Mouse (Mus musculus): ENCODE measurements at regions not wholly inside any gene's neighbourhood (a gene's known extent, or its start where the extent isn't known, plus 50 kb on each side); places are given as distances from the start of the nearest gene placed in this dataset.

DNA sequence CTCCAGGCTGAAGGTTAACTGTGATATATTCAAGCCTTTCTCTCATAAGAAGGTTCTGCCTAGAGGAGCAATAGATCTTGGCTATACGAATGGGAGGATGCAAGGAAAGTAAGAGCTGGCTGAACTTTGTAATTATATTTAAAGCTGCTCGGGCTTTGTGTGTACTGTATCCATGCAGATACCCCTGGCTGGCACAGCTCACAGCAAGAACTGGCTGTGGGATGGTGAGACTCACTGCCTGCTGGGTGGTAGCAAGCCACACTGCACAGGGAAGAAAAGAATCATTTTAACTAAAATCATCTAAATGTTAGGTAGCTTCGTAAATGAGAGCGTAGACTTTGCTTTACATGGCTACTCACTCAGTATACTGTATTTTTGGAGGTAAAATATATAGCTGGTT lies 599.2 kb downstream of the Bcl11a start:
- DNase-seq (ENCODE audit: low spot score) (no peak), ATAC-seq (no peak)
- Histone ChIP-seq H3K4me2 (ENCODE audit: low read length) (no peak overlapping the region), H3K9ac (ENCODE audit: low read length) (no peak overlapping the region), H3K4me1 (ENCODE audit: control insufficient read depth, insufficient read depth, low read length) (no peaks in the 10 kb centered on the region), H3K27ac (ENCODE audit: low read depth, low read length) (no peak overlapping the region), H3K9me3 (replicated peaks; ENCODE audit: control insufficient read depth, low read length) (no peaks in the 10 kb centered on the region), H3K4me3 (ENCODE audit: low read depth, low read length) (no peak overlapping the region), H3K27me3 (replicated peaks; ENCODE audit: control insufficient read depth, insufficient read depth, low read length) (no peaks in the 10 kb centered on the region), H3K36me3 (ENCODE audit: control insufficient read depth, insufficient read depth, low read length) (no peaks in the 10 kb centered on the region)
- WGBS = 84% methylated on average over 4 of the region's 4 CpGs

DNA sequence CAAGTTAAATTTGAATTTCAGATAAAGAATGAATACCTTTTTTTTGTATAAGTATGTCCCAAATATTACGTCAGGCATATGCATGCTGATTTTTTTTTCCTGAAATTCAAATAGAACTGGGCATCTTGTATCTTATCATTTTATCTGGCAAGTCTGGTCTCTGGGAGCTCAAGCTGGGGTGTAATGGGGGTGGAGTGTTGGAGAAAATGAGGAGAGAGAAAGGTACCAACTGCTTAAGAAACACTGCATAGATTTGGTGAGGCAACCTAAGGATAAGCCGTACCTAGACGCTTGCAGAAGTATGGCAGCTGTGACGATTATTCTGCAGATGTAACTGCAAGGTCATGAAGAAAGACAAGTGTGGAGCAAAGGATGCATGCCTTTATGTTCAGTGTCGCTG lies 601.7 kb downstream of the Bcl11a start:
- Histone ChIP-seq H3K27ac (ENCODE audit: low read depth, low read length) (no peak overlapping the region), H3K4me2 (ENCODE audit: low read length) (no peak overlapping the region), H3K36me3 (ENCODE audit: control insufficient read depth, insufficient read depth, low read length) (no peaks in the 10 kb centered on the region), H3K4me1 (ENCODE audit: control insufficient read depth, insufficient read depth, low read length) (no peaks in the 10 kb centered on the region), H3K27me3 (replicated peaks; ENCODE audit: control insufficient read depth, insufficient read depth, low read length) (no peaks in the 10 kb centered on the region), H3K4me3 (ENCODE audit: low read depth, low read length) (no peak overlapping the region), H3K9me3 (replicated peaks; ENCODE audit: control insufficient read depth, low read length) (no peaks in the 10 kb centered on the region), H3K9ac (ENCODE audit: low read length) (no peak overlapping the region)
- WGBS = 90% methylated on average over 5 of the region's 5 CpGs
- no peak for ATAC-seq
- DNase-seq (ENCODE audit: low spot score) = no peak

DNA sequence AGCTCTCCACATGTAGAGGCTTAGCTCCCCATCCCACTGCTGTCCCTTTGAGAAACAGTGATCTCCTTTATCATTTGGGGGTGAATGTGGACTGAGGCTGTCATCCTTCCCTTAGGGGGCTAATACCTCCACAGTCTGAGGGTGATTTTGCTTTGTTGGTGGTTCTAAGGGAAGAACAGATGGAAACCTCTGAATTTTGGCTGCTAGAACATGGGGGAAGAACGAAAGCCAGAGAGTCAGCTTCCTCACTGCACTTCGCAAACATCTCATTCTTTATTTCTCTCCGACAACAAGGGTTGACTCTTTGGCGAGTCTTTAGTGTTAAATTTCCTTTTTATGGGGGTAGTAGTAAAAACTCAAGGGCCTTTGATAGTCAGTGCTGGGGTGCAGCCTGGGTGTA lies 604.6 kb downstream of the Bcl11a start:
- no peak for ATAC-seq
- 87% methylated on average over 4 of the region's 4 CpGs for WGBS
- Histone ChIP-seq H3K4me1 (ENCODE audit: control insufficient read depth, insufficient read depth, low read length) (0 out of 2 replicates have a peak, but pooled peaks cover 4% of the 10 kb centered on the region), H3K36me3 (ENCODE audit: control insufficient read depth, insufficient read depth, low read length) (no peaks in the 10 kb centered on the region), H3K4me3 (ENCODE audit: low read depth, low read length) (no peak overlapping the region), H3K9ac (ENCODE audit: low read length) (no peak overlapping the region), H3K4me2 (ENCODE audit: low read length) (no peak overlapping the region), H3K9me3 (replicated peaks; ENCODE audit: control insufficient read depth, low read length) (no peaks in the 10 kb centered on the region), H3K27me3 (replicated peaks; ENCODE audit: control insufficient read depth, insufficient read depth, low read length) (no peaks in the 10 kb centered on the region), H3K27ac (ENCODE audit: low read depth, low read length) (no peak overlapping the region)
- DNase-seq (ENCODE audit: low spot score) = no peak

DNA sequence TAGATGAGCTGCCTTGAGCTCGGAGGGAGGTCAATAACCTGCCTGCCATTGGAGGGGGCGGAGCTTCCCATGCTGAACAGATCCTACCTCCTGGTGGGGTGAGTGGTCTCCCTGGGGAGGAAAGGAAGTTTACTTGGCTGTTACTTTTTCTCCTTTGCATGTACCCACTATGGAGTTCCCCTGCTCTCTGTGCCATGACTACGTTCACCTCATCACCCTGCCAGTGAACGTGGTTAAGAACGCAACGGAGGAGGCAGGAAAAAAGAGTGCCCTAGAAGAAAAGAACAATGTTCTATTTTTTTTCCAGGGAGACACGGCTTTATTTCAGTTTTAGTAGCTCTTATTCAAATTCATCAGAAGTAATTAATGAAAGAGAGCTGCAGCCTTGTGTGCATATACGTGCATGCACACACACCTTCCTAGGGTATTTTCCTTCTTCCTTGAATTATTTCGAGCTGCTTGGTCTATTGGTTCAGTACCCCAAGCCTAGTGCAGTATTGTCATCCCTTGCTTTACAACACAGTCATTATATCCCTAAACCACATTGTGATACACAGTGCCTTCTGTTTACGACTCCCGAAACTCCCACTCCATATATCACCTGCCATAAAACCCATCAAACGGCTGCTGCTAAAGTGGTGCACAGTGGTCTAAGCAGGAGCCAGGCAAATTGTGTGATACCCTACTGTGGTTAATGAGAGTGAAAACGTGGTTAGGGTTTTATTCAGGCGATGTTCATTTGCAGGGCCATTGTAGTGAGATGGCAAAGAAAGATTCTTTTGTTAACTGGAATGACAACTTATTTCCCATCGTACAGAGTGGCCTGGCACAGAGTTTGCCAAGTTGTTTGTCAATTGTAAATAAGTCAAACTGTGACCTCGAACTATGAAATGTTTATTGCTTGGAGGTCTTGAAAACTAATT lies 608.0 kb downstream of the Bcl11a start:
- Histone ChIP-seq H3K27me3 (replicated peaks; ENCODE audit: control insufficient read depth, insufficient read depth, low read length) (no peaks in the 10 kb centered on the region), H3K9me3 (replicated peaks; ENCODE audit: control insufficient read depth, low read length) (no peaks in the 10 kb centered on the region), H3K36me3 (ENCODE audit: control insufficient read depth, insufficient read depth, low read length) (no peaks in the 10 kb centered on the region), H3K9ac (ENCODE audit: low read length) (no peak overlapping the region), H3K4me2 (ENCODE audit: low read length) (no peak overlapping the region), H3K4me3 (ENCODE audit: low read depth, low read length) (no peak overlapping the region), H3K27ac (ENCODE audit: low read depth, low read length) (no peak overlapping the region), H3K4me1 (ENCODE audit: control insufficient read depth, insufficient read depth, low read length) (0 out of 2 replicates have a peak, but pooled peaks cover 4% of the 10 kb centered on the region)
- ATAC-seq (0 out of 2 replicates have a peak, but pooled peaks have one; percentile 20), DNase-seq (ENCODE audit: low spot score) (peak; percentile 34)
- 30% methylated on average over 16 of the region's 16 CpGs for WGBS

DNA sequence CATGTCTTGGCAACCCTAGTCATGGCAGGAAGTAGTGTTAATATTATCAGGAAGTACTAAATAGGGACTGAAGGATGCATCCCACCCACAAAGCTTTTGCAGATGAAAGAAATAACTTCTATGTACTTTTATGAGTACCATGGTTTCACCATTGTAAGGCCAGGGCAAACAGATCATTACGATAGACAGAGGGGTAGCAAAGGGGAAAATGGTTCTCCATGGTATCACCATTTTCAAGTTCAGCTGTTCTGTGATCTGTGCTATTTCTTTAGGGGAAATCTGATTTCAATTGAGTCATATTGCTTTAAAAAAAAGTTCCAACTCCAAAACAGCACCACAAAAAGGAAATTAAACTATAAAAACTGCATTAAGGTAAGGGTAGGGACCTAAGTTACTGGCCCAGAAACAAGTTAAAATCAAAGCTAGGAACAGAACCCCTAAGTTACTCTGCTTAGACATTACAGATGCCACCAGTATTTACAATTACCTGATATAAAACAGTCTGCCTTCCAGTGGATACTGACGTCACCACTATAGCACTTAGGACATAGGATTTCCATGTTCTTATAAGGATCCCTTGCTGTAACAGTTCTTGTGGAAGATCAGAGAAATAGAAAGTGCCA lies 610.4 kb downstream of the Bcl11a start:
- H3K27ac ChIP-seq (ENCODE audit: low read depth, low read length) = no peak overlapping the region
- no peaks in the 10 kb centered on the region for H3K27me3 ChIP-seq (replicated peaks; ENCODE audit: control insufficient read depth, insufficient read depth, low read length)
- DNase-seq (ENCODE audit: low spot score) (no peak), ATAC-seq (no peak)
- no peaks in the 10 kb centered on the region for H3K36me3 ChIP-seq (ENCODE audit: control insufficient read depth, insufficient read depth, low read length)
- H3K4me1 ChIP-seq (ENCODE audit: control insufficient read depth, insufficient read depth, low read length) = 0 out of 2 replicates have a peak, but pooled peaks cover 4% of the 10 kb centered on the region
- no peak overlapping the region for H3K9ac ChIP-seq (ENCODE audit: low read length)
- H3K9me3 ChIP-seq (replicated peaks; ENCODE audit: control insufficient read depth, low read length) = no peaks in the 10 kb centered on the region
- no peak overlapping the region for H3K4me3 ChIP-seq (ENCODE audit: low read depth, low read length)
- H3K4me2 ChIP-seq (ENCODE audit: low read length) = no peak overlapping the region
- 95% methylated on average over 2 of the region's 2 CpGs for whole genome bisulfite sequencing

DNA sequence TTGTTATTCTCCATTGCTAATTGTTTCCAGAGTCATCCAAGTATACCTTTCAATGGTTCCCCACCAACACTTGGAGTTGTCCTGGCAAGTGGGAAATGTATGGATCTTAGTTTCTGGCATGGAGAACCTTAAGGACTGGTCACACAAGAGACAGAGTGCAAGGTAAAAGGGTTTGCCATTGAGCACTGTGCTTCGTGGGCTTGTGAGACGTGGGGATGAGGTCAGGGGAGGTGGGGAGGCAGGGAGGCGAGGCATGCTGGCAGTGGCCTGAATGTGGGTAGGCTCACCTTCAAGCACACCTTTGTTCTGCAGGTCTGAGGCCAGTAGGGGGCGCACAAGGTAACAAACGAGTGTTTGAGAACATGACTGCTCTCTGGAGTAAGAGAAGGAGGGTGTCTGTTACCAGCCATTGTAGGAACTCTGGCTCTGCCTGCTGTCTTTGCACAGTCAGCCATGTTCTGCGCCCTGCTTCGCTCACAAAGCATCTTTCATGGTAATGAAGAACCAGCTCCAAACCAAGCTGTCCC lies 612.0 kb downstream of the Bcl11a start:
- Histone ChIP-seq H3K9ac (ENCODE audit: low read length) (no peak overlapping the region), H3K36me3 (ENCODE audit: control insufficient read depth, insufficient read depth, low read length) (no peaks in the 10 kb centered on the region), H3K4me2 (ENCODE audit: low read length) (no peak overlapping the region), H3K4me3 (ENCODE audit: low read depth, low read length) (no peak overlapping the region), H3K9me3 (replicated peaks; ENCODE audit: control insufficient read depth, low read length) (no peaks in the 10 kb centered on the region), H3K27me3 (replicated peaks; ENCODE audit: control insufficient read depth, insufficient read depth, low read length) (no peaks in the 10 kb centered on the region), H3K27ac (ENCODE audit: low read depth, low read length) (no peak overlapping the region), H3K4me1 (ENCODE audit: control insufficient read depth, insufficient read depth, low read length) (peaks cover 8% of the 10 kb centered on the region; the same call in 1 of the 2 replicates)
- DNase-seq (ENCODE audit: low spot score) (peak; percentile 37), ATAC-seq (no peak)
- 45% methylated on average over 7 of the region's 7 CpGs for WGBS

DNA sequence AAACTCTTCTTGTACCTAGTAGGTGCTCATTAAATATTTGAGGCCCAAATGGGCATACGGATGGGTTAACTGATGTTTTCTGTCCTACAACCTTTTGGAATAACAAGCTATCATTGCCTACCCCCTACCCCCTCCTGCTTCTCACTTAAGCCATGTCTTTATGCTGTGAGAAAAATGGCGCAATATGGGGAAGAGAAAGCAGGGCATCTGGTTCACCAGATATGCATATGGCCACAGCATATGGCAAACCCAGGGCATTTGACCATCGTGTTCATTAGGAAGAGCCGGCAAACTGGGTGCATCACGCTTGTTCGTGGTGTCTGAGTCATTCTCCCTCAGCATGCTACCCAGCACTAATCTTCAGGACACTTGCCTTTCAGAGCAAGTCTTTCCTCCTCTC lies 616.1 kb downstream of the Bcl11a start:
- 0 out of 2 replicates have a peak overlapping the region, but pooled peaks have one; percentile 16 for H3K27ac ChIP-seq (ENCODE audit: low read depth, low read length)
- H3K4me1 ChIP-seq (ENCODE audit: control insufficient read depth, insufficient read depth, low read length) = peaks cover 7% of the 10 kb centered on the region; the same call in 1 of the 2 replicates
- WGBS = 62% methylated on average over 6 of the region's 6 CpGs
- no peaks in the 10 kb centered on the region for H3K9me3 ChIP-seq (replicated peaks; ENCODE audit: control insufficient read depth, low read length)
- H3K4me2 ChIP-seq (ENCODE audit: low read length) = no peak overlapping the region
- H3K9ac ChIP-seq (ENCODE audit: low read length) = no peak overlapping the region
- H3K27me3 ChIP-seq (replicated peaks; ENCODE audit: control insufficient read depth, insufficient read depth, low read length) = no peaks in the 10 kb centered on the region
- no peak overlapping the region for H3K4me3 ChIP-seq (ENCODE audit: low read depth, low read length)
- peak; percentile 55 for DNase-seq (ENCODE audit: low spot score)
- peak; percentile 47; the same call in 1 of the 2 replicates for ATAC-seq
- no peaks in the 10 kb centered on the region for H3K36me3 ChIP-seq (ENCODE audit: control insufficient read depth, insufficient read depth, low read length)

DNA sequence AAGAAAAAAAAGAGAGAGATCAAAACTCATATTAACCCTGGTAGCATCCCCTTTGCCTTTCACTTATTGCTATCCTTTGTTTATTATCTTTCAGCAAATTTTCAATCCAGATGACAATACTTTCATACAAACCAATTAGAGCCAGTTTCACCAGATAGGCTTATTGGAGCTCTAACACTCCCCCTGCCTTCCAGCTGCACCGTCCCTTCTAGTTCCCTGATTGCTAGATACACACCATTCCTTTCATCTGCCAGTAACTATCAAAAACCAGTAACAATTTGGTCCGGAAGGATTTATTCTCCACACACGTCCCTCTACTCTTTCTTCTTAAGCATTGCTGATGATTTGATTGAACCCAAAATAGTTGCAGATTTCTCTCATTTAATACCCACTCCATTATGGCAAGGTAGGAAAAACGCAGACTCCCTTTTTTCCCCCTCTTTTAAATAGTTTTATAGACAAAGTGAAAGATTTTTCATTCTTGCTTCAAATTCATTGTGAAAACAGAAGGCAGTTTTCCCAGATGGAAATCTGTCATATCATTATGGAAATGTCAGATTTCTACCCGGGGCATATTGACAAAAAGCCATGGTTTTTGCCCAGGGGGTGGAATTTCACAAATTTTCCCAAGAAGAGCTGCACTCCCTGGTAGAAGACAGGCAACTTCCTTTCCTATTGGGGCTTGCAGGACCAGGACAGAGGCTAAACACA lies 617.3 kb downstream of the Bcl11a start:
- 18% methylated on average over 5 of the region's 5 CpGs for WGBS
- Histone ChIP-seq H3K4me3 (ENCODE audit: low read depth, low read length) (no peak overlapping the region), H3K27ac (ENCODE audit: low read depth, low read length) (no peak overlapping the region; the same call in 1 of the 2 replicates)

More for the DNA sequence above, 617.3 kb downstream of the Bcl11a start:
- Histone ChIP-seq H3K27me3 (replicated peaks; ENCODE audit: control insufficient read depth, insufficient read depth, low read length) (no peaks in the 10 kb centered on the region), H3K36me3 (ENCODE audit: control insufficient read depth, insufficient read depth, low read length) (no peaks in the 10 kb centered on the region), H3K4me1 (ENCODE audit: control insufficient read depth, insufficient read depth, low read length) (peaks cover 7% of the 10 kb centered on the region; the same call in 1 of the 2 replicates), H3K9me3 (replicated peaks; ENCODE audit: control insufficient read depth, low read length) (no peaks in the 10 kb centered on the region), H3K4me2 (ENCODE audit: low read length) (no peak overlapping the region), H3K9ac (ENCODE audit: low read length) (no peak overlapping the region)
- DNase-seq (ENCODE audit: low spot score) (peak; percentile 61), ATAC-seq (0 out of 2 replicates have a peak, but pooled peaks have one; percentile 61)
